Mouse (Mus musculus): ENCODE measurements at regions not wholly inside any gene's neighbourhood (a gene's known extent, or its start where the extent isn't known, plus 50 kb on each side); places are given as distances from the start of the nearest gene placed in this dataset.

GRCm38 (mm10) chr11:112155339-112155955 is 626.6 kb upstream of the Sox9 start:
- 51% methylated on average over 10 of the region's 10 CpGs for WGBS
- H3K27ac ChIP-seq: no peak overlapping the region
- ATAC-seq (ENCODE audit: insufficient number of reproducible peaks, insufficient read depth, low FRiP score, low TSS enrichment, low read depth): no peak
- H3K4me2 ChIP-seq: peak overlapping the region; percentile 15; the same call in 1 of the 2 replicates
- H3K4me3 ChIP-seq (replicated peaks): no peak overlapping the region
- H3K4me1 ChIP-seq (replicated peaks): peaks cover 18% of the 10 kb centered on the region
- no peak overlapping the region for H3K9ac ChIP-seq (replicated peaks)
- no peaks in the 10 kb centered on the region for H3K27me3 ChIP-seq
- no peaks in the 10 kb centered on the region for H3K36me3 ChIP-seq
- 0 out of 2 replicates have a peak, but pooled peaks cover 4% of the 10 kb centered on the region for H3K9me3 ChIP-seq

- H3K4me2 ChIP-seq: no peak overlapping the region
- WGBS: 36% methylated on average over 7 of the region's 7 CpGs
Observed at GRCm38 (mm10) chr11:112163681-112164265, 618.3 kb upstream of the Sox9 start.

GRCm38 (mm10) chr11:112173585-112173984 is 608.4 kb upstream of the Sox9 start:
- 76% methylated on average over 10 of the region's 10 CpGs for whole genome bisulfite sequencing
- H3K36me3 ChIP-seq: no peaks in the 10 kb centered on the region

More at GRCm38 (mm10) chr11:112163681-112164265, 618.3 kb upstream of the Sox9 start:
- H3K27me3 ChIP-seq: no peaks in the 10 kb centered on the region; the same call in 1 of the 2 replicates
- no peak overlapping the region; the same call in 1 of the 2 replicates for H3K27ac ChIP-seq
- H3K9ac ChIP-seq (replicated peaks): no peak overlapping the region
- no peak overlapping the region for H3K4me3 ChIP-seq (replicated peaks)
- H3K9me3 ChIP-seq: no peaks in the 10 kb centered on the region
- peaks cover 17% of the 10 kb centered on the region for H3K4me1 ChIP-seq (replicated peaks)
- ATAC-seq (ENCODE audit: insufficient number of reproducible peaks, insufficient read depth, low FRiP score, low TSS enrichment, low read depth): no peak
- no peaks in the 10 kb centered on the region for H3K36me3 ChIP-seq

GRCm38 (mm10) chr11:112175302-112175701 is 606.7 kb upstream of the Sox9 start:
- peak; percentile 75; the same call in 1 of the 2 replicates for ATAC-seq (ENCODE audit: insufficient number of reproducible peaks, insufficient read depth, low FRiP score, low TSS enrichment, low read depth)
- WGBS: 52% methylated on average over 6 of the region's 6 CpGs
- Histone ChIP-seq H3K36me3 (no peaks in the 10 kb centered on the region), H3K4me1 (replicated peaks) (peaks cover 13% of the 10 kb centered on the region; the same call in 1 of the 2 replicates), H3K27me3 (no peaks in the 10 kb centered on the region), H3K9ac (replicated peaks) (no peak overlapping the region), H3K4me2 (no peak overlapping the region), H3K9me3 (no peaks in the 10 kb centered on the region), H3K27ac (peak overlapping the region; percentile 75; the same call in 1 of the 2 replicates), H3K4me3 (replicated peaks) (no peak overlapping the region)

More at GRCm38 (mm10) chr11:112173585-112173984, 608.4 kb upstream of the Sox9 start:
- Histone ChIP-seq H3K27me3 (no peaks in the 10 kb centered on the region), H3K4me2 (no peak overlapping the region), H3K9ac (replicated peaks) (no peak overlapping the region), H3K27ac (no peak overlapping the region), H3K9me3 (no peaks in the 10 kb centered on the region), H3K4me3 (replicated peaks) (no peak overlapping the region), H3K4me1 (replicated peaks) (peaks cover 10% of the 10 kb centered on the region; the same call in 1 of the 2 replicates)
- no peak for ATAC-seq (ENCODE audit: insufficient number of reproducible peaks, insufficient read depth, low FRiP score, low TSS enrichment, low read depth)

- Histone ChIP-seq H3K27me3 (no peaks in the 10 kb centered on the region; the same call in 1 of the 2 replicates), H3K27ac (no peak overlapping the region), H3K4me3 (replicated peaks) (no peak overlapping the region), H3K4me1 (replicated peaks) (peaks cover 26% of the 10 kb centered on the region), H3K9me3 (no peaks in the 10 kb centered on the region), H3K9ac (replicated peaks) (no peak overlapping the region), H3K36me3 (no peaks in the 10 kb centered on the region), H3K4me2 (no peak overlapping the region)
- 80% methylated on average over 10 of the region's 10 CpGs for WGBS
- no peak for ATAC-seq (ENCODE audit: insufficient number of reproducible peaks, insufficient read depth, low FRiP score, low TSS enrichment, low read depth)
Observed at GRCm38 (mm10) chr11:112180666-112181065, 601.4 kb upstream of the Sox9 start.

- H3K9ac ChIP-seq (replicated peaks): no peak overlapping the region
- H3K27me3 ChIP-seq: peaks cover 12% of the 10 kb centered on the region
- no peaks in the 10 kb centered on the region for H3K36me3 ChIP-seq
- no peak for ATAC-seq (ENCODE audit: insufficient number of reproducible peaks, insufficient read depth, low FRiP score, low TSS enrichment, low read depth)
- H3K9me3 ChIP-seq: no peaks in the 10 kb centered on the region
- no peak overlapping the region for H3K27ac ChIP-seq
- H3K4me3 ChIP-seq (replicated peaks): no peak overlapping the region
- H3K4me2 ChIP-seq: no peak overlapping the region
- 9% methylated on average over 18 of the region's 18 CpGs for WGBS
- H3K4me1 ChIP-seq (replicated peaks): peaks cover 15% of the 10 kb centered on the region
Observed at GRCm38 (mm10) chr11:112197620-112198268, 584.3 kb upstream of the Sox9 start.

- Histone ChIP-seq H3K4me1 (replicated peaks) (peaks cover 15% of the 10 kb centered on the region; the same call in 1 of the 2 replicates), H3K9ac (replicated peaks) (no peak overlapping the region), H3K27ac (no peak overlapping the region), H3K4me2 (no peak overlapping the region), H3K36me3 (no peaks in the 10 kb centered on the region), H3K27me3 (no peaks in the 10 kb centered on the region; the same call in 1 of the 2 replicates), H3K9me3 (no peaks in the 10 kb centered on the region), H3K4me3 (replicated peaks) (no peak overlapping the region)
- 23% methylated on average over 2 of the region's 2 CpGs for WGBS
- no peak for ATAC-seq (ENCODE audit: insufficient number of reproducible peaks, insufficient read depth, low FRiP score, low TSS enrichment, low read depth)
Observed at GRCm38 (mm10) chr11:112204561-112204960, 577.5 kb upstream of the Sox9 start.

- WGBS: 31% methylated on average over 4 of the region's 4 CpGs
- H3K9ac ChIP-seq (replicated peaks): no peak overlapping the region
- no peak overlapping the region for H3K4me2 ChIP-seq
- peaks cover 4% of the 10 kb centered on the region; the same call in 1 of the 2 replicates for H3K4me1 ChIP-seq (replicated peaks)
- H3K27me3 ChIP-seq: no peaks in the 10 kb centered on the region
- H3K9me3 ChIP-seq: no peaks in the 10 kb centered on the region
- no peak overlapping the region for H3K4me3 ChIP-seq (replicated peaks)
- no peaks in the 10 kb centered on the region for H3K36me3 ChIP-seq
- no peak overlapping the region for H3K27ac ChIP-seq
- ATAC-seq (ENCODE audit: insufficient number of reproducible peaks, insufficient read depth, low FRiP score, low TSS enrichment, low read depth): no peak
Observed at GRCm38 (mm10) chr11:112209414-112209813, 572.6 kb upstream of the Sox9 start.

- no peak overlapping the region for H3K4me3 ChIP-seq (replicated peaks)
- H3K4me1 ChIP-seq (replicated peaks): no peaks in the 10 kb centered on the region
- H3K9me3 ChIP-seq: no peaks in the 10 kb centered on the region
- H3K36me3 ChIP-seq: no peaks in the 10 kb centered on the region
- H3K9ac ChIP-seq (replicated peaks): no peak overlapping the region
- H3K27me3 ChIP-seq: no peaks in the 10 kb centered on the region
- no peak overlapping the region for H3K4me2 ChIP-seq
- 91% methylated on average over 5 of the region's 5 CpGs for WGBS
- no peak overlapping the region for H3K27ac ChIP-seq
- ATAC-seq (ENCODE audit: insufficient number of reproducible peaks, insufficient read depth, low FRiP score, low TSS enrichment, low read depth): no peak
Observed at GRCm38 (mm10) chr11:112219046-112219720, 562.8 kb upstream of the Sox9 start.

GRCm38 (mm10) chr11:112234492-112235116 is 547.4 kb upstream of the Sox9 start:
- peaks cover 10% of the 10 kb centered on the region; the same call in 1 of the 2 replicates for H3K4me1 ChIP-seq (replicated peaks)
- H3K36me3 ChIP-seq: no peaks in the 10 kb centered on the region
- no peak overlapping the region for H3K4me3 ChIP-seq (replicated peaks)
- WGBS: 90% methylated on average over 7 of the region's 7 CpGs
- no peak overlapping the region for H3K27ac ChIP-seq
- no peak for ATAC-seq (ENCODE audit: insufficient number of reproducible peaks, insufficient read depth, low FRiP score, low TSS enrichment, low read depth)
- no peaks in the 10 kb centered on the region for H3K27me3 ChIP-seq
- no peaks in the 10 kb centered on the region for H3K9me3 ChIP-seq
- H3K4me2 ChIP-seq: no peak overlapping the region
- no peak overlapping the region for H3K9ac ChIP-seq (replicated peaks)

Measured in limb, embryonic 12.5 days (tissue).